Mouse (Mus musculus) CD4-positive naive resting alpha-beta T cell, adult 57 days (primary cell): ENCODE results near the gene Pnrc1. TPM values are rescaled to one million over a fixed set of nuclear protein-coding genes. Genes with fewer than 3 reads are reported as not detected.

ENCODE experiments used
- total RNA-seq: library from RNA; stranded (reverse); gene quantifications from one replicate; pipeline ENCODE4 v1.2.4, GENCODE M21; 2023

The Pnrc1 gene
- total RNA-seq, result 1,061 TPM

DNA sequence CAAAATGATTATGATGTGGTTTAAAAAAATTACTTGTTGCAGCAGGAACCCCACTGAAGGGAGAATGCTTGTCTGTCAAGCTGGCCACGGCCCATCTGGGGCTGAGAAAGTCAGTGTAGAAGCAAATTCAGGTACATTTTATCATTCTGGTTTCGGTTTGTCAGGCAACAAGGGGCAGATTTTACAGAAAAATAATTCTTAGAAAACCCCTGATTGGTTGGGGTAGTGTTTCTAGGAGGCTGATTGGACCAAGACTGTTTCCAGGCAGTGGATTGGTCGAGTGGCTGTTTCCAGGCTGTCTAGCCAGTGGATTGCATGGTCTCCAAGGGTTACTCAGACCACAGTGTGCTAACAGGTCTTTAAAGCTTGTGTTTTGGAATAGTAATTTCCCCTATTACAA, at the start of gene Pnrc1:
Gene Pnrc1, minus strand, starts transcription at position 162 of the 400 bp plus-strand sequence.

DNA sequence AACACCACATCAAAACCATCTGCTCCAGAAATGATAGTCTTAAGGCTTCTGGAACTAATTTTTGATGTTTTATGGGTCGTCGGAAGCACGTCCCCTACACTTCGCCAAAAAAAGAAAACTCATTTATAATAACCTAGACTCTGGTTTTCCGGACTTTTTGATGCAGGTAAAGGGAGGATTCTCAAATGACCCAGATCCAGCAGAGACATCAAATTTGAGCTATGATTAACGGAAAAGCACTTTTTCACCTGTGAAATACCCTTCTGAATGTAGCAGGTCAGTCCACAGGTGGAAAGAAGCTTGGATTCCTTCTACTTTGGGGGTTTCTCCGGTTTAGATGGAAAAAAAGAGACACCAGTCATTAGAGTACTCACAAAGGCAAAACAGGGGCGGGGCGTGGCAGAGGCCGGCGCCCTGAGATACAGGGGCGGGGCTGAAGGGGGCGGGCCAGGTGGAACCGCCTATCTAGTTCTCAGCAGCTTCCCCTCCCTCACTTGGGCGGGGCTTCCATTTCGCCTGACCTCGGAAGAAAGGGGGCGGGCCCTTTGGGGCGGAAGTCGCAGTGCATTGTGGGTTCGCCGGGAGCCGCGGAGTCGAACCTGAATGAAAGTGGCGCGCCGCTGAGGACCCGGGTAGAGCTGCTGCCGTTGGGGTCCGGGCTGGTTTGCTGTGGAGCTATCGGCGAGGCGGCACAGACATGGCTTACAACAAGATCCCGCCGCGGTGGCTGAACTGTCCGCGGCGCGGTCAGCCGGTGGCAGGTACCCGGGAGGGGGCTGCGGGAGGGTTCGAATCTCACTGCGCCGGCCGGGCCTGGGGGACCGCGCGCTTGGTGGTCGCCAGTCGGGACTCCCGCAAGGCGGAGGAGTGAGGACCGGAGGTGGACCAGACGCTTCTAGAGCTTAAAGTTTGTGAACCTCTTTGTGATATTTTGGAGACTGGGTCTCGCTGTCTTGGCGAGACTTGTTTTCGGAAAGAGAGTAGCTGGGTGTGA, 20.1 kb upstream of the Pnrc1 start, which contains the start of gene Rngtt:
Gene Rngtt, plus strand, starts transcription at position 548 of the 994 bp plus-strand sequence.

DNA sequence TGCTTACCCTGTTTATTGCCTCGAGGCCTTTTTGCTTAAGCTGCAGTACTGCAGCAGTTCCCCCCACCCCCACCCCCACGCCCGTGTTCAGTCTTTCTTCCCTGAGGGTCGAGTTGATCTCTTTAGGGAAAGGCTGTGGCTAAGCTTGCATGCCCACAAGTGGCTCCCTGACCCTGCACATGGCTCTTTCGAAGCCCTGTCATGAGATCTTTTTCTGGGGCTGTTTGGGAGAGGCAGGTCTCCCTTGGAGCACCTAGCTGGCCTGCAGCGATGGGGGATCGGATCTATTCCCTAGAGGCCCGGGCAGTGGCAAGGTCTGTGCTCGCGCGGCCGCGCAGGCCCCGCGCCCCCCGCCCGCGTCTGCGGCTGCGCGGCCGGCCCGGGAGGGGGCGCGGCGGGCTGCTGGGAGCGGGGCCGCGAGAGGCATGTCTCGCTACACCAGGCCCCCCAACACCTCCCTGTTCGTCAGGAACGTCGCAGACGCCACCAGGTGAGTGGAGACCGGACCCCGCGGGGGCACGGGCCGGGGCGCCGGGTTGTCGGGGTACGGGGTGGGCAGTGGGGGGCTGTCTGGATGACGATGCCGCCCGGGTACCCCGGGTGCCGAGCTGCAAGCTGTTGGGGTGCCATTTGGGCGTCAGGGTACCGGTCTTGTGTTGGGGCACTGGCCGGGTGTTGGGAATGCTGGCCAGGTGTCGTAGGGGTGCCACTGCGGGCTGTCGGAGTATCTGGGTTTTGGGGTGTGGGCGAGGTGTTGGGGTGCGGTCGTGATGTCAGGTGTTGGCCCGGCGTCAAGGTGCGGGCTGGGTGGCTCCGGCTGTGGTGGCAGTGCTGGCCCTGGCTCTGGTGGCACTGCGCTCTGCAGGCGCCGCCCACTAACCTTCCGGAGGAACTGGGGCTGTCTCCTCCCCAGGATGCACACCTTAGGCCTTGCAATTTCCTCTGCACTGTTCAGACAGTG, 80.8 kb downstream of the Pnrc1 start, which contains the start of gene Srsf12:
Gene Srsf12, plus strand, starts transcription at position 111 of the 961 bp plus-strand sequence.

Other genes with a start within 250 kb of the Pnrc1 start
- 6.2 TPM for gene Gabrr2, start 227.2 kb downstream of the Pnrc1 start, total RNA-seq
- not detected for gene Gabrr1, start 157.6 kb downstream of the Pnrc1 start, total RNA-seq
- not detected for gene Pm20d2, start 100.4 kb downstream of the Pnrc1 start, total RNA-seq
- gene Srsf12, start 81.2 kb downstream of the Pnrc1 start, total RNA-seq, result 1.6 TPM
- 69.2 TPM for gene Rngtt, start 20.1 kb upstream of the Pnrc1 start, total RNA-seq